In genomic region chr8:80807807-80808505, GRCm38 (mm10) we compare ENCODE assay signal across 9 mouse cellular contexts.
DNase-seq lines count a peak whose midpoint lies in the region; ATAC-seq and TF ChIP-seq lines count a peak whose summit lies in the region.
"Had no signal": no experiment of that assay in that cellular context is flagged by ENCODE, and none has a peak within 500 bp of the region (broad histone marks: within the 10 kb centered on the region; RNA-seq: fewer than 3 reads in every experiment).

No protein-coding gene starts in this region.

- H3K9ac ChIP-seq in heart, embryonic 12.5 days: peak overlapping the region; percentile 27; the same call in 1 of the 2 replicates
- no peak overlapping the region for H3K9ac ChIP-seq in heart, postnatal 0 days (replicated peaks; ENCODE audit: low read depth, low read length)
- H3K9ac ChIP-seq in midbrain, embryonic 14.5 days (replicated peaks; ENCODE audit: low read length): 0 out of 2 replicates have a peak overlapping the region, but pooled peaks have one; percentile 20

- peak overlapping the region; percentile 81 for H3K27ac ChIP-seq in heart, embryonic 12.5 days (ENCODE audit: poor library complexity, severe bottlenecking)
- H3K27ac ChIP-seq in cortical plate, adult 2 months (ENCODE audit: insufficient read depth, low read length): peak overlapping the region; percentile 91
- H3K27ac ChIP-seq in heart, postnatal 0 days (ENCODE audit: low read depth): peak overlapping the region; percentile 71
- H3K27ac ChIP-seq in midbrain, embryonic 14.5 days (replicated peaks; ENCODE audit: low read depth, low read length): peak overlapping the region; percentile 61
- H3K27ac ChIP-seq in thymus, adult 2 months (ENCODE audit: control insufficient read depth, insufficient read depth, low read length): no peak overlapping the region

- ATAC-seq in heart, embryonic 12.5 days (ENCODE audit: insufficient number of reproducible peaks, low FRiP score): no peak
- ATAC-seq in heart, postnatal 0 days (ENCODE audit: insufficient read depth, low read depth): no peak
- ATAC-seq in midbrain, embryonic 14.5 days (ENCODE audit: low FRiP score, low TSS enrichment): no peak

- H3K36me3 ChIP-seq in heart, embryonic 12.5 days: no peaks in the 10 kb centered on the region; the same call in 1 of the 2 replicates
- H3K36me3 ChIP-seq in heart, postnatal 0 days (replicated peaks; ENCODE audit: control insufficient read depth, insufficient read depth, low read length): no peaks in the 10 kb centered on the region
- no peaks in the 10 kb centered on the region for H3K36me3 ChIP-seq in midbrain, embryonic 14.5 days (ENCODE audit: control insufficient read depth, insufficient read depth, low read length)
- no peaks in the 10 kb centered on the region for H3K36me3 ChIP-seq in thymus, adult 2 months (ENCODE audit: control insufficient read depth, insufficient read depth, low read length)

- TF ChIP-seq EP300 in heart, postnatal 0 days (IDR thresholded peaks at IDR 0.05; ENCODE audit: low read depth): no peak

- 45% methylated on average over 13 of the region's 13 CpGs for WGBS in heart, embryonic 12.5 days
- WGBS in heart, postnatal 0 days: 29% methylated on average over 13 of the region's 13 CpGs
- WGBS in midbrain, embryonic 14.5 days: 34% methylated on average over 13 of the region's 13 CpGs
- 78% methylated on average over 13 of the region's 13 CpGs for WGBS in thymus, adult 2 months

- no peaks in the 10 kb centered on the region for H3K27me3 ChIP-seq in heart, embryonic 12.5 days (replicated peaks)
- no peaks in the 10 kb centered on the region for H3K27me3 ChIP-seq in heart, postnatal 0 days (ENCODE audit: control insufficient read depth, insufficient read depth, low read length)
- no peaks in the 10 kb centered on the region for H3K27me3 ChIP-seq in midbrain, embryonic 14.5 days (ENCODE audit: control insufficient read depth, insufficient read depth, low read length)
- H3K27me3 ChIP-seq in thymus, adult 2 months (ENCODE audit: control insufficient read depth, insufficient read depth, low read length): no peaks in the 10 kb centered on the region

- H3K4me2 ChIP-seq in heart, embryonic 12.5 days: peak overlapping the region; percentile 32
- H3K4me2 ChIP-seq in heart, postnatal 0 days (ENCODE audit: low read depth, low read length): peak overlapping the region; percentile 14; the same call in 1 of the 2 replicates
- H3K4me2 ChIP-seq in midbrain, embryonic 14.5 days (ENCODE audit: low read length): peak overlapping the region; percentile 27; the same call in 1 of the 2 replicates

- peaks cover 79% of the 10 kb centered on the region for H3K4me1 ChIP-seq in heart, embryonic 12.5 days (replicated peaks)
- H3K4me1 ChIP-seq in cortical plate, adult 2 months (ENCODE audit: control insufficient read depth, insufficient read depth, low read length): peaks cover 9% of the 10 kb centered on the region; the same call in 1 of the 2 replicates
- H3K4me1 ChIP-seq in heart, postnatal 0 days (ENCODE audit: control insufficient read depth, insufficient read depth): peaks cover 70% of the 10 kb centered on the region
- H3K4me1 ChIP-seq in midbrain, embryonic 14.5 days (ENCODE audit: control insufficient read depth, insufficient read depth, low read length): peaks cover 18% of the 10 kb centered on the region
- H3K4me1 ChIP-seq in thymus, adult 2 months (replicated peaks; ENCODE audit: control insufficient read depth, insufficient read depth, low read length): no peaks in the 10 kb centered on the region

- H3K4me3 ChIP-seq in heart, embryonic 12.5 days: no peak overlapping the region
- H3K4me3 ChIP-seq in cortical plate, adult 2 months (ENCODE audit: insufficient read depth, low read length): no peak overlapping the region
- no peak overlapping the region for H3K4me3 ChIP-seq in heart, postnatal 0 days (ENCODE audit: low read depth, low read length)
- H3K4me3 ChIP-seq in midbrain, embryonic 14.5 days (replicated peaks; ENCODE audit: low read depth, low read length): no peak overlapping the region
- H3K4me3 ChIP-seq in thymus, adult 2 months (ENCODE audit: control insufficient read depth, insufficient read depth, low read length): no peak overlapping the region
- H3K4me3 ChIP-seq: myocyte had no signal

- no peak for TF ChIP-seq POLR2A in cortical plate, adult 2 months (IDR thresholded peaks at IDR 0.05; ENCODE audit: extremely low read depth, insufficient read depth, low read length)
- no peak for TF ChIP-seq POLR2A in thymus, adult 2 months (IDR thresholded peaks at IDR 0.05; ENCODE audit: control insufficient read depth, extremely low read depth, insufficient read depth, low read length, poor library complexity)

- TF ChIP-seq CTCF in cortical plate, adult 2 months (IDR thresholded peaks at IDR 0.05; ENCODE audit: extremely low read depth, insufficient read depth, low read length): no peak
- TF ChIP-seq CTCF in heart, postnatal 0 days (IDR thresholded peaks at IDR 0.05; ENCODE audit: low read depth): no peak
- TF ChIP-seq CTCF in thymus, adult 2 months (IDR thresholded peaks at IDR 0.05; ENCODE audit: borderline replicate concordance, control insufficient read depth, extremely low read depth, insufficient read depth, low read length, poor library complexity): no peak

- no peaks in the 10 kb centered on the region for H3K9me3 ChIP-seq in heart, embryonic 12.5 days (replicated peaks)
- no peaks in the 10 kb centered on the region for H3K9me3 ChIP-seq in heart, postnatal 0 days (replicated peaks; ENCODE audit: control insufficient read depth, low read length)
- H3K9me3 ChIP-seq in midbrain, embryonic 14.5 days (ENCODE audit: control insufficient read depth, low read length): no peaks in the 10 kb centered on the region

- no peak for DNase-seq in heart, adult 9 months (ENCODE audit: low spot score in 2 of 2)
- DNase-seq in heart, postnatal 0 days (ENCODE audit: low spot score): no peak
- peak; percentile 68 for DNase-seq in midbrain, embryonic 14.5 days
- no peak for DNase-seq in urinary bladder, adult 18-20 months (ENCODE audit: low spot score in 2 of 2)
- DNase-seq in cerebellum, adult 18-20 months: no peak
- DNase-seq in thymus, adult 2 months: no peak
